Mouse (Mus musculus) thymus, adult 2 months (tissue): ENCODE results near the gene Stx8.

Experiments used
- CTCF ChIP-seq: fragments of 200-500 bp; IDR thresholded peaks from 2 replicates; pipeline ENCODE4 v1.5.1; 2012; ENCODE audit warnings: mild to moderate bottlenecking, control low read depth, low read length, moderate library complexity, borderline replicate concordance; ENCODE audit not compliant: control insufficient read depth, poor library complexity, insufficient read depth; ENCODE audit errors: extremely low read depth
- POLR2A ChIP-seq: fragments of 200-500 bp; IDR thresholded peaks from 2 replicates; pipeline ENCODE4 v1.6.1; 2012; ENCODE audit warnings: mild to moderate bottlenecking, low read length, control low read depth, moderate library complexity; ENCODE audit not compliant: control insufficient read depth, poor library complexity, insufficient read depth; ENCODE audit errors: extremely low read depth

DNA sequence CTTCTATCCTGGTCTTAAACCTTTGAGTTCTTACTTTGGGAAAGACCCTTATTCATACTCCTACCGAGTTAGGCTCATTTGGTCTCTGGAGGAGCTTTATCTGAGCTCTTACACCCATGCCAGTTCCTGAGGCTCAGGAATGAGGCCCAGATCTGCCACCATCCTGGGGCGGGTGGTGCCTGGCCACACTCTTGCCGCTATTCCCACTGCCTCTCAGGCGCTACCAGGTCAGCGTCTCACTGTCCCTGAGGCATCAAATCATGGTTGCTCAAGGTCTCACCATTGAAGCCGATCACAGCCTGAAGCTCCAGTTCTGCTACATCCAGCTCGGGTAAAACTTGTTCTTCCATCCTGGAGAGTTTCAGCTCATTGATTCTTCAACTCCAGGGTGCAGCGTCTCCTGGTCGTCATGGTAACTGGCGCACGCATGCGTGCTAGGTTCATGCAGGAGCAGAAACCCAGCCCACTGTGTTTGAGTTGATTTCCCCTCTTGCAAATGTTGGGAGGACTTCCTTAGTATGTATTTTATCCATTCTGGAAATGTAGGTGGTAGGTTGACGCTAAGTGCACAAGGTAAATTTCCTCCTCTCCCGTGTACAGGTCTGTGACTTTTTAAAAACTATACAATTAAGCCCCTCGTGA, 630 bp upstream of the Stx8 start, which contains the start of gene Cfap52:
- TF ChIP-seq POLR2A = no peak
- TF ChIP-seq CTCF = no peak
